Mouse (Mus musculus) heart, embryonic 14.5 days (tissue): Measurements from ENCODE around the gene Cald1. TPM values are rescaled to one million over a fixed set of nuclear protein-coding genes. Genes with fewer than 3 reads are reported as not detected.

Experiments used
- ATAC-seq: fragments of 200-750 bp; cut with Nextera tagmentation; 2 replicates; pipeline ENCODE4 v1.8.0; 2017; ENCODE audit warnings: low read depth, moderate TSS enrichment; ENCODE audit not compliant: insufficient number of reproducible peaks, insufficient read depth, low FRiP score
- H3K27ac ChIP-seq, 2 experiments: fragments of 200-500 bp in 1 of 2; fragments of 300-500 bp in 1 of 2; sonication (generic) in 1 of 2; replicated peaks in 1 of 2; 2 replicates each; pipeline ENCODE4 v1.5.1; 2012 to 2014; ENCODE audit warnings: low read depth in 2 of 2, low read length in 2 of 2, control low read depth in 1 of 2, mild to moderate bottlenecking in 1 of 2, mixed read lengths in 1 of 2; ENCODE audit not compliant: control insufficient read depth in 1 of 2, insufficient read depth in 1 of 2
- H3K27me3 ChIP-seq: fragments of 300-500 bp; sonication (generic); 2 replicates; pipeline ENCODE4 v1.6.1; 2014; ENCODE audit warnings: mild to moderate bottlenecking, low read length, control low read depth; ENCODE audit not compliant: control insufficient read depth, insufficient read depth
- H3K36me3 ChIP-seq: fragments of 300-500 bp; sonication (generic); 2 replicates; pipeline ENCODE4 v1.6.1; 2014; ENCODE audit warnings: mild to moderate bottlenecking, control low read depth, low read length, mixed read lengths; ENCODE audit not compliant: control insufficient read depth, insufficient read depth
- H3K4me1 ChIP-seq, 2 experiments: fragments of 200-500 bp in 1 of 2; fragments of 300-500 bp in 1 of 2; sonication (generic) in 1 of 2; 2 replicates each; pipeline ENCODE4 v1.6.1; 2012 to 2014; ENCODE audit warnings: low read length in 2 of 2, control low read depth in 1 of 2, mixed read lengths in 1 of 2; ENCODE audit not compliant: control insufficient read depth in 2 of 2, insufficient read depth in 2 of 2
- H3K4me2 ChIP-seq: fragments of 300-500 bp; sonication (generic); 2 replicates; pipeline ENCODE4 v1.6.1; 2014; ENCODE audit warnings: mild to moderate bottlenecking, low read length
- H3K4me3 ChIP-seq, 2 experiments: fragments of 200-500 bp in 1 of 2; fragments of 300-500 bp in 1 of 2; sonication (generic) in 1 of 2; 2 replicates each; pipeline ENCODE4 v1.5.1; 2012 to 2014; ENCODE audit warnings: low read length in 2 of 2, mild to moderate bottlenecking in 2 of 2, control low read depth in 1 of 2, low read depth in 1 of 2, moderate library complexity in 1 of 2; ENCODE audit not compliant: control insufficient read depth in 1 of 2, insufficient read depth in 1 of 2
- H3K9ac ChIP-seq: fragments of 300-500 bp; sonication (generic); 2 replicates; pipeline ENCODE4 v1.6.1; 2014; ENCODE audit warnings: mild to moderate bottlenecking, low read length
- H3K9me3 ChIP-seq: fragments of 300-500 bp; sonication (generic); 2 replicates; pipeline ENCODE4 v1.6.1; 2016; ENCODE audit warnings: low read length, control low read depth; ENCODE audit not compliant: control insufficient read depth
- WGBS: fragments of 180-500 bp; shearing (Covaris S2); extraction: QIAGEN DNeasy Blood & Tissue Kit; methylation state at CpG from one replicate; pipeline ENCODE4 v1.1.7; 2014; 5-methylcytosine and 5-hydroxymethylcytosine counted together
- polyA plus RNA-seq: library from polyadenylated mRNA; unstranded; fragments of >200 nt; fragmentation: Nextera tagmentation; extraction: Ambion mirVana; gene quantifications from 2 replicates; pipeline ENCODE4 v1.2.1, GENCODE M21; 2014

Gene Cald1
- polyA plus RNA-seq = 122 and 123 TPM in 2 replicates

DNA sequence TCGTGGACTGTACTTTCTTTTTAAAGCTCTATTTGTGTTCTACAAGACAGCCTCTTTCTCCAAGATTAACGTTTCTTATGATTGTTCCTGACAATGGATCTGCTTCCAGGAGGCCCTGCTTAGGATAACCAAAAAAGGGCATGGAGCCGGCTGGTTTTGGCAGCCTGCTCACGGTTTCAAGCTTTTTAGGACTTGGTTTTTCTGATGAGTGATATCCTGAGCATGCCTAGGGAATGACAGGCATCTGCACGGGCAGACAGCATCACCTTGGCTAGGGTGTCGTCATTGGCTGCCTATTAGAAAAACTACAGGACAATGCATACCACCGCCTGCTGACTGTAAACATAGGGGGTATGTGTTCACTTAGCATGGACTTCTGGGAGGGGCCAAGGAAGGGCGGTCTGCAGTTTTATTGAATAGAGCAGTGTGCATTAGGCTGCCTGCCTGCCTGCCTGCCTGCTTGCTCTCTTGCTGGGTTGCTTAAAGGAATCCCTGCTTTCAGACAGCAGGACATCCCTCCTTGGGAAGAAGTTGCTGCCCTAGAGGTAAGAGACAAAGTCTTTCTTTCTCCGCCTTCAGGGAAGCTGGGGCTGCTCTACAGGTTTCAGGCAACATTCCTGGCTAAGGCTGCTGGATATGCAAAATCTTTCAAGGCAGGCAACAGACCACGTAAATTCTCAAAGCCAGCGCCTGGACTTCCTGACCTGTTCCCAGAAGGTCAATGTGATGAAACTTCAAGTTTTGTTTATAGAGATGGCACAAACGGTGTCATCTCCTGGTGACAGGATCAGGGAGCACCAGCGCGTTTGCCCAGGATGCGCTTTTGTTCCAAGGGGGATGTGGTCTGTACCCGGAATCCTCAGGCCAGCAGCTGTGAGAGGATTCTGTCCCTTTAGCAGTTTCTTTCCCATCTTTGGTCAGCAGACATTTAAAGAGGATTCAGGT lies at the start of gene Cald1:
Gene Cald1 (plus strand): TSS at position 380 of the 945 bp plus-strand sequence.
- Histone ChIP-seq H3K4me1 (peaks cover 11 to 37% of the 10 kb centered on the region in 2 experiments), H3K9me3 (no peaks in the 10 kb centered on the region), H3K27me3 (no peaks in the 10 kb centered on the region), H3K4me3 (peak within 1 kb of the TSS; percentile 65 to 77), H3K9ac (peak within 1 kb of the TSS; percentile 86), H3K27ac (peak within 1 kb of the TSS; percentile 89 to 92), H3K36me3 (no peaks in the 10 kb centered on the region), H3K4me2 (peak within 1 kb of the TSS; percentile 76)
- ATAC-seq = peak; percentile 81; the same call in 1 of the 2 replicates
- 1% methylated on average over 16 of the region's 16 CpGs for WGBS

DNA sequence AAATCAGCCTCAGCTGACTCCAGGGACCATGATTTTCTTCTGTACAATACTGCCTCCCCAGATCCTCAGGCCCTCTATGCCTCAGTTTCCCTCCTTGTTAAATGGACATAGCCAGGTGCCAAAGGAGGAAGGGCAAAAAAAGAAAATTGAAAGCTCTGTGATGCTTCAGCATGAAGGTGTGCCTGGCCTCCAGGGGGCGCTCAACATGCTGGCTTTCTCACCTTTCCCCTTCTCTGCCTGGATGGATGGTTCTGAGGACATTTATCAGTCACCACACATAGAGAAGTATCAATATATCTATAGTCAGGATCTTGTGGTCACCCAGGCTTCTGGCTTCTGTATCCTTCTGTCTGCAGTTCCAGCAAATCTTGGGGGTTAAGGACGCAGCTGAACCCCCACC lies 49.3 kb upstream of the Cald1 start:
- no peaks in the 10 kb centered on the region for H3K27me3 ChIP-seq
- H3K4me3 ChIP-seq = no peak overlapping the region
- no peak overlapping the region for H3K9ac ChIP-seq
- no peaks in the 10 kb centered on the region for H3K9me3 ChIP-seq
- no peak overlapping the region for H3K27ac ChIP-seq
- WGBS = 42% methylated on average over 2 of the region's 2 CpGs
- peaks cover 0 to 4% of the 10 kb centered on the region in 2 experiments; a peak in 3 of 4 replicates for H3K4me1 ChIP-seq
- H3K36me3 ChIP-seq = no peaks in the 10 kb centered on the region
- H3K4me2 ChIP-seq = no peak overlapping the region
- no peak for ATAC-seq

DNA sequence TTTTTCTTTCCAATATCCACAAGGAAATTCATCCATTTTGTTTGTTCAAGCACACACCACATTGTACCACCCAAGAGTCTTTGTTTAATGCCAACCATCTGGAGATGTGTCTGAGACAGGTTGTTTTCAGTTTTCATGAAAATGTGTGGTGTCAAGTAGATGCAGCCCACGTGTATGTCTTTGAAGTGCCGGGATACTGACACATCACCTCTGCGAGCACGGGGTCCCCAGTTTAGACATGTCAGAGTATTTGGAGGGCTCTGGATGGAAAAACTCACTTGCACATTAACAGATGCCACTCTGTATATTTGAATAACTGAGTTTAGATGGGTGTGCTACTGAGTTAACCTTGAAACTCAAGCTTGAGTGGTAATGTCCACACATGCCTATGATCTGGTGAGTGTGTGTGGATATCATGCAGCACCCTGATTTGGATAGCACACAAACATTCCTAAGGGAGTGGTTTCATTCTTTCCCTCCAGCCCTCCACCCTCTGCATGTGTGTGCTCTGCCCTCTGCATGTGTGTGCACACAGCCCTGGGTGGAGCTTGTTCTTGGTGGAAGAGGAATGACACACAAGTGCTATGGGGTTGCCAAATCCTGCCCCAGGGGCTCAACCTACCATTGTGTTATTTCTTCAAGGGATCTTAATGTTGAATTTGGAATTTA lies 45.7 kb upstream of the Cald1 start:
- Histone ChIP-seq H3K4me3 (no peak overlapping the region), H3K4me2 (no peak overlapping the region), H3K36me3 (no peaks in the 10 kb centered on the region), H3K27ac (no peak overlapping the region), H3K9me3 (no peaks in the 10 kb centered on the region), H3K27me3 (no peaks in the 10 kb centered on the region), H3K4me1 (peaks cover 0 to 4% of the 10 kb centered on the region in 2 experiments; a peak in 3 of 4 replicates), H3K9ac (no peak overlapping the region)
- no peak for ATAC-seq
- WGBS = 88% methylated on average over 4 of the region's 4 CpGs

DNA sequence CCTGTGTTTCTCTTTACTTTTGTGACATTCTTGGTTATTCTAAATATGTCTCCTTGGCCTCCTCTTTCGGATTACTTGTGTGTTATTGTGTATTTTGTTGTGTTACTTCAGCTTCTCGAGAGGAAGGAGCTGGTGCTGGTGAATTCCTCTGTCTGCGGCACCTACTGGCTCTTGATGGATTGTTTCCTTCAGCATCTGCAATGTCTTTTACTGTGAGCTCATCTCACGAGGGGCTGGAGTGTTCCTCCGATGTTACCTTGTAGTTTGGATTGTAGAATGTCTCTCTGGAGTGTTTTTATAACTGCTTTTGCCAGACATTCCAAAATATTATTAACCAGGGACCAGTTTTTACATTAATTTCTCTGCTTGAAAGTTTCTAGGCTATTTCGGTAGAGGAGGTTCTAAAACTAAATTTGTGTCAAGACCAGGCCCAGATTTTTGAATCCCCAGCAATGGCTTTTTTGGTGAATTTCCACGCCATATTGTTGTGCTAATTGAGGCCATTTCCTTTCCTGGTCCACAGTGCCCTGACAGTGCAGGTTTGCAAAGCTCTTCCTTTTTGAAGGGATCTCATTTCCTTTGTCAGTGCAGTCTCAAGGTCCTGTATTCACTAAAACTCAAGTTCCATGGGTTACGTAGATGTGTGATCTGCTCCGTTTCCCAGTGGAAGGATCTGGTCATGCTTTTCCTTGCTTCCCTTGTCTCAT lies 43.9 kb upstream of the Cald1 start:
- ATAC-seq = no peak

DNA sequence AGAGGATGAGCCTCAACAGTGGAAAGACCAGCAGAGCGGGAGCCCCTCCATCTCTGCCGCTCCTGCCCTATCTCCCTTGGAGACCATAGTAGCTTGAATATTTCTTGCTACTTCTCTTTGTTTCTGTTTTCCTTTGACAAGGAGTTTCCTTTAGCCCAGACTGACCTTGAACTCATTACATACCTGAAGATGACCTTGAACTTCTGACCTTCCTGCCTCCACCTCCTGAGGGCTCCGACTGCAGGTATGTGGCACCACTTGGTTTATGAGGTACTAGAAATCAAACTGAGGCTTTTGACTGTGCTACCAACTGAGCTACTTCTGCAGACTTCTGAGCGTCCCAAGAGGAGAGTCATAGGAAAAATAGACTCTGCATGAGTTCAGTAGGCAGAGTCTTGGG lies 38.8 kb upstream of the Cald1 start:
- 87% methylated on average over 4 of the region's 4 CpGs for WGBS

More for the DNA sequence above, 43.9 kb upstream of the Cald1 start:
- no peak overlapping the region for H3K4me2 ChIP-seq
- H3K9me3 ChIP-seq = no peaks in the 10 kb centered on the region
- H3K27me3 ChIP-seq = no peaks in the 10 kb centered on the region
- no peak overlapping the region for H3K27ac ChIP-seq
- 69% methylated on average over 9 of the region's 9 CpGs for WGBS
- H3K4me1 ChIP-seq = no peaks in the 10 kb centered on the region
- no peak overlapping the region for H3K4me3 ChIP-seq
- no peak overlapping the region for H3K9ac ChIP-seq
- no peaks in the 10 kb centered on the region for H3K36me3 ChIP-seq

DNA sequence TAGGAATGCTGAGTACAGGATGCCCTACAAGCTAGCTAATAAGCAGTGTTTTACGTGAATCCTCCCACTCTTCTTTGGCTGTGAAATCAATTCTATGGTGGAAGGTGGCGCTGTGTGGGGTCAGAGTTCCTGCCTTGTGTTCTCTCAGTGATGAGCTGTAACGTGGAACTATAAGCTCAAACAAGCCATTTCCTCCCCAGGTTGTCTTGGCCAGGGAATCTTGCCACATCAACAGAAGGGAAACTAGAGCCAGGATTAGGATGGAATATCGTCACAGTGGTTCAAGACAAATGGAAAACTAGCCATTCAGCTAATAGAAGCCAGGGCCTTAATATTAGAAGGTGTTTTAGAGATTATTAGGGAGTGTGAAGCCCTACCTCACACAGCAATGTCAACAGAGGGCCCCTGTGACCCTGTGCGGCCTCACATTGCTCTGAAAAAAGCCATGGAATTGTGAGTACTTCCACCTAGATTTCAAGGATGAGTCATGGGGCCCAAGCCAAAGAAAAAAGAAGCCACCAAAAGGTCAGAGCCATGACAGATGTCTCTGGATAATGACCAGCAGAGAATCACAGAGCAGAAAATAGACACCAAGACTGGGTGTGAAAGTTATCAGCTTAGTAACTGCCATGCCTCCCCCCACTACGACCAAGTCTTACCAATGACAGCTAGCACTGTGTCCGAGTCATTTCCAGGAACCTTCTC lies 33.0 kb upstream of the Cald1 start:
- ATAC-seq = no peak
- Histone ChIP-seq H3K4me3 (no peak overlapping the region), H3K27me3 (no peaks in the 10 kb centered on the region), H3K9ac (no peak overlapping the region), H3K4me2 (no peak overlapping the region), H3K4me1 (peaks cover 2 to 3% of the 10 kb centered on the region in 2 experiments; a peak in 1 of 4 replicates), H3K9me3 (no peaks in the 10 kb centered on the region), H3K27ac (no peak overlapping the region), H3K36me3 (no peaks in the 10 kb centered on the region)
- WGBS = 71% methylated on average over 7 of the region's 7 CpGs

More for the DNA sequence above, 38.8 kb upstream of the Cald1 start:
- Histone ChIP-seq H3K4me1 (0 out of 4 replicates have a peak, but pooled peaks cover 0 to under 1% of the 10 kb centered on the region in 2 experiments), H3K4me2 (no peak overlapping the region), H3K27me3 (no peaks in the 10 kb centered on the region), H3K9ac (no peak overlapping the region), H3K27ac (no peak overlapping the region), H3K4me3 (no peak overlapping the region), H3K9me3 (no peaks in the 10 kb centered on the region), H3K36me3 (no peaks in the 10 kb centered on the region)
- ATAC-seq = no peak

DNA sequence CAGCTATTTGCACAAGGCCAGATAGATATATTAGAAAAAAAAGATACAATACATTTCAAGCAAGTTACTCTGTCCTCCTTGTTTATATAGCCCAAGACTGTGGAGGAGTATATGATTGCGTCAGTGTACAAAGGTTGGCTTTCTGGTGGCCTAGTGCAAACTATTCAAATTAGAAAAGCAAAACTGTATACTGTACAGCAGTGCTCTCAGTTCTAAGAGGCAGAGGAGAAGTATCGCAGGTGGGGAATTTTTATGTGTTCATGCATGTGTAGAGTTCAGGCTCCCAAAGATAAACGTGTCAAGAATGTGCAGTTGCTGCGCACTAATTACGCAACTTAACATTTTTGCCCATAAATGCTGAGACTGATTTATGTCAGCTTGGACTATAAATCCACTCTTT lies 31.0 kb upstream of the Cald1 start:
- no peak overlapping the region for H3K4me2 ChIP-seq
- H3K9me3 ChIP-seq = no peaks in the 10 kb centered on the region
- 85% methylated on average over 5 of the region's 5 CpGs for WGBS
- H3K9ac ChIP-seq = no peak overlapping the region
- no peaks in the 10 kb centered on the region for H3K36me3 ChIP-seq
- H3K4me1 ChIP-seq = peaks cover 2 to 3% of the 10 kb centered on the region in 2 experiments; a peak in 1 of 4 replicates
- no peak overlapping the region for H3K4me3 ChIP-seq
- ATAC-seq = no peak
- no peaks in the 10 kb centered on the region for H3K27me3 ChIP-seq
- no peak overlapping the region for H3K27ac ChIP-seq
